Mouse (Mus musculus) cortical plate, adult 2 months (tissue): ENCODE results near the gene Rhou. TPM values are rescaled to one million over a fixed set of nuclear protein-coding genes. Genes with fewer than 3 reads are reported as not detected.

Experiments used
- H3K27ac ChIP-seq: fragments of 200-500 bp; 2 replicates; pipeline ENCODE4 v1.5.1; 2012; ENCODE audit warnings: low read length, control low read depth, inconsistent platforms; ENCODE audit not compliant: insufficient read depth
- H3K4me1 ChIP-seq: fragments of 200-500 bp; 2 replicates; pipeline ENCODE4 v1.6.1; 2011; ENCODE audit warnings: low read length; ENCODE audit not compliant: control insufficient read depth, insufficient read depth
- H3K4me3 ChIP-seq: fragments of 200-500 bp; 2 replicates; pipeline ENCODE4 v1.5.1; 2011; ENCODE audit warnings: mild to moderate bottlenecking, low read length, control low read depth; ENCODE audit not compliant: insufficient read depth
- CTCF ChIP-seq: fragments of 200-500 bp; IDR thresholded peaks from 2 replicates; pipeline ENCODE4 v1.5.1; 2011; ENCODE audit warnings: mild to moderate bottlenecking, control low read depth, low read length; ENCODE audit not compliant: insufficient read depth; ENCODE audit errors: extremely low read depth
- POLR2A ChIP-seq: fragments of 200-500 bp; IDR thresholded peaks from 2 replicates; pipeline ENCODE4 v1.6.1; 2011; ENCODE audit warnings: mild to moderate bottlenecking, low read length, control low read depth; ENCODE audit not compliant: insufficient read depth; ENCODE audit errors: extremely low read depth
- polyA plus RNA-seq: library from polyadenylated mRNA; depleted of rRNA; stranded (reverse); fragments of >200 nt; gene quantifications from 2 replicates; pipeline ENCODE4 v1.2.3, GENCODE M21; 2012; rRNA removed

Rhou gene
- polyA plus RNA-seq, 1 experiment: 29.1 TPM

GRCm38 (mm10) chr8:123708729-123709128 lies 55.0 kb downstream of the Rhou start:
- TF ChIP-seq POLR2A (no peak), CTCF (no peak)
- no peak overlapping the region for H3K27ac ChIP-seq
- H3K4me1 ChIP-seq: peaks cover 6% of the 10 kb centered on the region
- H3K4me3 ChIP-seq: no peak overlapping the region

- Histone ChIP-seq H3K27ac (no peak overlapping the region), H3K4me3 (no peak overlapping the region), H3K4me1 (peaks cover 4% of the 10 kb centered on the region)
- no peak for TF ChIP-seq POLR2A
- no peak for TF ChIP-seq CTCF
These were observed 56.6 kb downstream of the Rhou start for GRCm38 (mm10) chr8:123710335-123710734.

Other genes with a start within 250 kb of the Rhou start
- gene Mc1r, start 246.8 kb upstream of the Rhou start, polyA plus RNA-seq: 0.02 and 0.06 TPM in 2 replicates
- 491 and 518 TPM in 2 replicates for gene Tubb3, start 242.5 kb upstream of the Rhou start, polyA plus RNA-seq
- gene Def8, start 230.4 kb upstream of the Rhou start, polyA plus RNA-seq: 42.8 and 43.2 TPM in 2 replicates
- gene Afg3l1, start 176.0 kb upstream of the Rhou start, polyA plus RNA-seq: 20.4 and 21.5 TPM in 2 replicates
- gene Dbndd1, start 138.5 kb upstream of the Rhou start, polyA plus RNA-seq: 20.9 and 21.5 TPM in 2 replicates
- 35.5 and 40.4 TPM in 2 replicates for gene Gas8, start 135.1 kb upstream of the Rhou start, polyA plus RNA-seq
- 72.5 and 72.7 TPM in 2 replicates for gene Rab4a, start 152.1 kb downstream of the Rhou start, polyA plus RNA-seq
- 45.1 and 48.1 TPM in 2 replicates for gene Ccsap, start 206.3 kb downstream of the Rhou start, polyA plus RNA-seq
- gene Acta1, start 240.8 kb downstream of the Rhou start, polyA plus RNA-seq: 24.6 and 33.3 TPM in 2 replicates